Mouse (Mus musculus): ENCODE measurements at regions not wholly inside any gene's neighbourhood (a gene's known extent, or its start where the extent isn't known, plus 50 kb on each side); places are given as distances from the start of the nearest gene placed in this dataset.
A peak's percentile ranks its signal among the peaks of the same experiment; 100 is the strongest.

DNA sequence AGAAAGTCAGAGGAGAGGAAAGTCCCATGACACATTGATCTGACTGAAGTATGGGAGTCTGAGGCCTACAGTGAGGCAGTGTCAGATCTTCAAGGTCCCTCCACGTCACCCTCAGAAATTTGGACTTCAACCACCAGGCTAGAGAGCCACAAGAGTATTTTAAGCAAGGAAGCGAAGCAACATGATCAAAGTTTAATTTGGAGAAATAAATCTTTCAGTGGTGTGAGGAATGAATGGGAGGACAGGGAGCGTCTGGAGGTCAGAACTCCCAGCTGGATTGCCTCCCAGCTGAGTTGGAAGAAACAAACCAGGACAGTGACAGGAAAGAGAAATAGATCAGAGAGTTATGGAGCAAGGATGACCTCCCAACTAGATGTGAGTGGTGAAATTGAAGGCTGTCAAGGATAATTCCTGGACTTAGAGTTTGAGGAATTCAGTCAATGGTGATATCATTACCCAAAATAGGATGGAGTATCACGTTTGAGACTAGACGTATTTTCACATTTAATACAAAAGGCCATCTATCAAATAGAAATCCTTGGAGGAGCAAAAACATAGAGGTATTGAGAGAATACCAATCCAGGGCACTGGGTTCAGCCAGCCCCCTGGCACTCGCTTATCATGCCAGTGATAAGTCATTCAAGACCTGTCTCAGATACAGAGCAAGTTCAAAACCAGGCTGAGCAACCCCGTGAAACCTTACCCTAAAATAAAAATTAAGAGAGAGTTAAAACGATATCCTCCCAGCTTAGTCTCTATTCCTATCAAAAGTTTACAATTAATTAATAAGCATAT, 494.7 kb downstream of the Ppargc1a start:
- no peak for TF ChIP-seq FOSL1 (IDR thresholded peaks at IDR 0.05; ENCODE audit: insufficient read depth, low read length, poor library complexity, severe bottlenecking)
- no peak for TF ChIP-seq MYOG (IDR thresholded peaks at IDR 0.05; ENCODE audit: control insufficient read depth, extremely low read depth, insufficient read length)
- TF ChIP-seq MYOD1 (IDR thresholded peaks at IDR 0.05; ENCODE audit: control insufficient read depth, insufficient read length, low read depth), result no peak
- TF ChIP-seq USF1 (IDR thresholded peaks at IDR 0.05; ENCODE audit: low read depth), result no peak
- no peak for TF ChIP-seq CEBPB (IDR thresholded peaks at IDR 0.05; ENCODE audit: low read depth)
- no peak for TF ChIP-seq CTCF (IDR thresholded peaks at IDR 0.05; ENCODE audit: control insufficient read depth, insufficient read depth, insufficient read length)
- no peak for TF ChIP-seq MAX (IDR thresholded peaks at IDR 0.05)
- H3K27me3 ChIP-seq (ENCODE audit: control insufficient read depth, insufficient read depth, insufficient read length), result no peaks in the 10 kb centered on the region
- H3ac ChIP-seq (ENCODE audit: control insufficient read depth, insufficient read length, low read depth), result no peak overlapping the region
- H3K79me2 ChIP-seq (ENCODE audit: control insufficient read depth, insufficient read depth), result no peaks in the 10 kb centered on the region
- H3K4me3 ChIP-seq (ENCODE audit: insufficient read depth, poor library complexity, severe bottlenecking), result no peak overlapping the region
- H3K36me3 ChIP-seq (ENCODE audit: control insufficient read depth, insufficient read depth), result no peaks in the 10 kb centered on the region
- H3K79me3 ChIP-seq (ENCODE audit: low read depth), result no peaks in the 10 kb centered on the region

DNA sequence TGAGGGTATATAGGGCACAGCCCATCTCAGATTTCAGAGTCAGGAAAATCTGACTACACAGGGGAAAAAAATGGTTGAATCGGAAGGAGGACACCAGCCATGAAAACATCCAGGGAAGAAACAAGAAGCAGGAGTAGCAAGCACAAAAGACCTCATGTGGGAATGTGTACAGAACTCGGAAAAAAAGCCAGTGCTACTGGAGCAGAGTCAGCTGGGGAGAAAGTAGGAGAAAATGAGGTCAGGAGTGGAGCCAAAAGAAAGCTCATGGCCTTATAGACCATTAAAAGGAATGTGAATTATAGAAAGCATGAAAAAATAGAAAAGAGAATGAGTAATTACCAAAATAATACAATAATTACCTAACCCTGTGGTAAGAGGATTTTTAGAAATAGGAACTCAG, 495.4 kb downstream of the Ppargc1a start:
- H3K79me2 ChIP-seq (ENCODE audit: control insufficient read depth, insufficient read depth), result no peaks in the 10 kb centered on the region
- no peaks in the 10 kb centered on the region for H3K36me3 ChIP-seq (ENCODE audit: control insufficient read depth, insufficient read depth)
- H3K79me3 ChIP-seq (ENCODE audit: low read depth), result no peaks in the 10 kb centered on the region
- H3ac ChIP-seq (ENCODE audit: control insufficient read depth, insufficient read length, low read depth), result no peak overlapping the region
- no peak overlapping the region for H3K4me3 ChIP-seq (ENCODE audit: insufficient read depth, poor library complexity, severe bottlenecking)
- H3K27me3 ChIP-seq (ENCODE audit: control insufficient read depth, insufficient read depth, insufficient read length), result no peaks in the 10 kb centered on the region
- TF ChIP-seq MYOG (IDR thresholded peaks at IDR 0.05; ENCODE audit: control insufficient read depth, extremely low read depth, insufficient read length) (no peak), CEBPB (IDR thresholded peaks at IDR 0.05; ENCODE audit: low read depth) (no peak), FOSL1 (IDR thresholded peaks at IDR 0.05; ENCODE audit: insufficient read depth, low read length, poor library complexity, severe bottlenecking) (no peak), MYOD1 (IDR thresholded peaks at IDR 0.05; ENCODE audit: control insufficient read depth, insufficient read length, low read depth) (no peak), USF1 (IDR thresholded peaks at IDR 0.05; ENCODE audit: low read depth) (no peak)

DNA sequence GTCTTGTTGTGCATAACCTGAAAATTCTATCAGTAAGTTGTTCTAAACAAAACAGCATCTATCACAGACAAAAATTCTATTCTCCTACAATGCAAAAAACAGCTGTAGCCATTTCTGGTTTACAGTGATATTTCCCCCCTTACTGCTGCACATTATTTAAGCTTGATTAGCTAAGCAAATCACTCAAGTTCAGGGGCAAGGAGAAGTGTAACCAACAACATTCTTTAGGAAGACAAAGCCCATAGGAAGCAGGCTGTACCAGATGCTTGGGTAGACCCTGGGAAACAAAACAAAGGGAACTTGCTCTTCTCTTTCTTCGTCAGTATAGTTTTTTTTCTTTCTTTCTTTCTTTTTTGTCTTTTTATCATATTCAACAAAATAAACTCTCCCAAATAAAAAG, 497.9 kb downstream of the Ppargc1a start:
- no peak for TF ChIP-seq CTCF (IDR thresholded peaks at IDR 0.05; ENCODE audit: control insufficient read depth, insufficient read depth, insufficient read length)
- no peaks in the 10 kb centered on the region for H3K36me3 ChIP-seq (ENCODE audit: control insufficient read depth, insufficient read depth)
- H3K79me3 ChIP-seq (ENCODE audit: low read depth), result no peaks in the 10 kb centered on the region
- H3ac ChIP-seq (ENCODE audit: control insufficient read depth, insufficient read length, low read depth), result no peak overlapping the region
- H3K4me3 ChIP-seq (ENCODE audit: insufficient read depth, poor library complexity, severe bottlenecking), result no peak overlapping the region
- no peaks in the 10 kb centered on the region for H3K79me2 ChIP-seq (ENCODE audit: control insufficient read depth, insufficient read depth)
- H3K27me3 ChIP-seq (ENCODE audit: control insufficient read depth, insufficient read depth, insufficient read length), result no peaks in the 10 kb centered on the region

DNA sequence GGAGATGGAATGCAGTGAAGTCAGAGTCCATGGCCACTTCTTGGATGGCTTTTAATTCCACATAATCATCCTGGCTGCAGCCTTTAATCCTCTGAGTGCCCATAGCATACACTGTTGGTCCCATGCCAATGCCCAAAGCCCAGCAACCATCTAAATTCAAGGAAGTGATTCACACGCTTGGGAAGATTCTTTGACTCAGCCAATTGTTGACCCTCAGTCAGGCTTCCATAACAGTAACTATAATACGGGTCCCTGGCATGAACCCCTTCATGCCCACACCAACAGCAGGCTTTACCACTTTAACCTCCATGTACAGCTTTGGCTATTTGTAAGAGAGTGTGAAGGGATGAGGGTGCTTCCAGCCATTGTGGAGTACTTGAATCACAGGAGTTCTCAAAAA, 521.7 kb downstream of the Ppargc1a start:
- Histone ChIP-seq H3K36me3 (ENCODE audit: control insufficient read depth, insufficient read depth) (no peaks in the 10 kb centered on the region), H3K79me3 (ENCODE audit: low read depth) (no peaks in the 10 kb centered on the region), H3K4me3 (ENCODE audit: insufficient read depth, poor library complexity, severe bottlenecking) (no peak overlapping the region), H3K79me2 (ENCODE audit: control insufficient read depth, insufficient read depth) (no peaks in the 10 kb centered on the region), H3ac (ENCODE audit: control insufficient read depth, insufficient read length, low read depth) (no peak overlapping the region), H3K27me3 (ENCODE audit: control insufficient read depth, insufficient read depth, insufficient read length) (no peaks in the 10 kb centered on the region)
- TF ChIP-seq CEBPB (IDR thresholded peaks at IDR 0.05; ENCODE audit: low read depth) (no peak), MAX (IDR thresholded peaks at IDR 0.05) (peak; percentile 38)

DNA sequence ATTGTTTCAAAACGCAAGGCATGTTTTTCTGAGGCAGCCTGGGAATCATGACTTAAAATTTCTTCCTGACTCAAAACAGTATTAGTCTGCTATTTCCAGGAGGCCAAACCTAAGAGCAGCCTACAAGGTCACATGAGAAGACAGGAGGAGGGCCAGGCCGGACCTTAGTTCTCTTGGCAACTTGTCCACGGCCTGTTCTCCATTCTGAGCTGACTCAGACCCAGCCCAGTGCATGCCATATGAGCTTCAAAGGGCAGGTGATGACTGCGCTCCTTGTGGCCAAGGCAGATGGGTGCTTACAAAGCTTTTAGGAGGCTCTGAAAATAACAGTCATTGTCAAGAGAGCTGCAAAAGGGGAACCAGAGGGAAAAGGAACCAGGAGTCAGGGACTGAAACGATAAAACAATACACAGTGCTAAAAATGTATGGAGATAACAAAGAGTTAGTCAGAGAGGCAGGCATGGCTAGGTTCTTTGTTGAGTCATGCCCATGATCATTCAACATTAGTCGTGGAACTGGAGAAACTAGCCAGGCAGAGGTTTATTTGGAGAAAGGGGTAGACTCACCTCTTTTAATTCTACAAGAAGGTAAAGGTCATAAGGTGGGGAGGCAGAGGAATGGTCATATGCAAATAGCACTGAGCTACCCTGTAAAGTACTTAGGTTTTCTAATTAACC, 525.8 kb downstream of the Ppargc1a start:
- TF ChIP-seq USF1 (IDR thresholded peaks at IDR 0.05; ENCODE audit: low read depth), result peak; percentile 18
- TF ChIP-seq MAX (IDR thresholded peaks at IDR 0.05), result no peak
- no peak for TF ChIP-seq CTCF (IDR thresholded peaks at IDR 0.05; ENCODE audit: control insufficient read depth, insufficient read depth, insufficient read length)
- no peak for TF ChIP-seq FOSL1 (IDR thresholded peaks at IDR 0.05; ENCODE audit: insufficient read depth, low read length, poor library complexity, severe bottlenecking)
- H3K36me3 ChIP-seq (ENCODE audit: control insufficient read depth, insufficient read depth), result no peaks in the 10 kb centered on the region
- H3K27me3 ChIP-seq (ENCODE audit: control insufficient read depth, insufficient read depth, insufficient read length), result no peaks in the 10 kb centered on the region
- H3K4me3 ChIP-seq (ENCODE audit: insufficient read depth, poor library complexity, severe bottlenecking), result no peak overlapping the region
- no peak overlapping the region for H3ac ChIP-seq (ENCODE audit: control insufficient read depth, insufficient read length, low read depth)
- H3K79me2 ChIP-seq (ENCODE audit: control insufficient read depth, insufficient read depth), result no peaks in the 10 kb centered on the region
- H3K79me3 ChIP-seq (ENCODE audit: low read depth), result no peaks in the 10 kb centered on the region

DNA sequence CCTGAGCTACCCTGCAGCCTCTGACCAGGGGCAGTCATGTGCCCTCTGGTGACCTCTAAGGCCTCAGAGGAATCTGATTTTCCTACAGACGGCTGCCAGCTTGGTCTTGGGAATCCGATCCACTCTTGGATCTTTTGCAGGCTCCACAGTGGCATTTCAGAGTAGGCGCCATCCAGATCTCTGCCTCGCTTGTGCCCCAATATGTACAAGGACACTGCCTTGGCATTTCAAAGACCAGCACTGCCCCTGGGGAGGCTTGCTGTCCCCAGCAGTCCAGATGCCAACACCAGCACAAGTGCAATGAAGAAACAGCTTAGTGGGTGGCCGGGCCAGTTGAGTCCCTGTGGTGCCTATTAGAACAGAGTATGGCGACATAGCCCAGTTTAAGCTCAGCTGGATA, 526.6 kb downstream of the Ppargc1a start:
- no peak for TF ChIP-seq CTCF (IDR thresholded peaks at IDR 0.05; ENCODE audit: control insufficient read depth, insufficient read depth, insufficient read length)

More for the DNA sequence above, 526.6 kb downstream of the Ppargc1a start:
- no peaks in the 10 kb centered on the region for H3K79me3 ChIP-seq (ENCODE audit: low read depth)
- no peaks in the 10 kb centered on the region for H3K27me3 ChIP-seq (ENCODE audit: control insufficient read depth, insufficient read depth, insufficient read length)
- H3K4me3 ChIP-seq (ENCODE audit: insufficient read depth, poor library complexity, severe bottlenecking), result no peak overlapping the region
- H3K36me3 ChIP-seq (ENCODE audit: control insufficient read depth, insufficient read depth), result no peaks in the 10 kb centered on the region
- H3K79me2 ChIP-seq (ENCODE audit: control insufficient read depth, insufficient read depth), result no peaks in the 10 kb centered on the region
- no peak overlapping the region for H3ac ChIP-seq (ENCODE audit: control insufficient read depth, insufficient read length, low read depth)
